Mouse (Mus musculus): ENCODE results near the gene Lgi2. TPM values are rescaled to one million over a fixed set of nuclear protein-coding genes. Genes with fewer than 3 reads are reported as not detected.

Gene Lgi2
- total RNA-seq, 4 experiments from 2014 or later, result 30.1 to 33.0 (median 31.1) TPM

GRCm38 (mm10) chr5:52539483-52539882 is 26.8 kb downstream of the Lgi2 start:
- DNase-seq (ENCODE audit: low spot score in 2 of 2), result no peak

- DNase-seq (ENCODE audit: low spot score in 2 of 2), result no peak
Observed at GRCm38 (mm10) chr5:52537024-52537423, 29.2 kb downstream of the Lgi2 start.

- no peak for DNase-seq (ENCODE audit: low spot score in 2 of 2)
Observed at GRCm38 (mm10) chr5:52534798-52535590, 31.3 kb downstream of the Lgi2 start.

- no peak for DNase-seq (ENCODE audit: low spot score in 2 of 2)
Observed at GRCm38 (mm10) chr5:52533705-52534104, 32.6 kb downstream of the Lgi2 start.

GRCm38 (mm10) chr5:52528545-52528944 is 37.7 kb downstream of the Lgi2 start:
- peak in 1 of 2 experiments; percentile 12 for DNase-seq (ENCODE audit: low spot score in 2 of 2)

GRCm38 (mm10) chr5:52526324-52526986 is 39.8 kb downstream of the Lgi2 start:
- DNase-seq (ENCODE audit: low spot score in 2 of 2), result no peak

- peak; percentile 30 to 45 for DNase-seq (ENCODE audit: low spot score in 2 of 2)
Observed at GRCm38 (mm10) chr5:52524207-52524606, 42.1 kb downstream of the Lgi2 start.

- no peak for DNase-seq (ENCODE audit: low spot score in 2 of 2)
Observed at GRCm38 (mm10) chr5:52519921-52520320, 46.3 kb downstream of the Lgi2 start.

GRCm38 (mm10) chr5:52516072-52516476 is 50.2 kb downstream of the Lgi2 start:
- DNase-seq (ENCODE audit: low spot score in 2 of 2), result peak in 1 of 2 experiments; percentile 20

GRCm38 (mm10) chr5:52515246-52516021 is 50.8 kb downstream of the Lgi2 start:
- DNase-seq (ENCODE audit: low spot score in 2 of 2), result peak; percentile 37 to 65

- no peak for DNase-seq (ENCODE audit: low spot score in 2 of 2)
Observed at GRCm38 (mm10) chr5:52511089-52511488, 55.2 kb downstream of the Lgi2 start.

- DNase-seq (ENCODE audit: low spot score in 2 of 2), result no peak
Observed at GRCm38 (mm10) chr5:52509416-52509815, 56.8 kb downstream of the Lgi2 start.

GRCm38 (mm10) chr5:52504666-52505065 is 61.6 kb downstream of the Lgi2 start:
- peak in 1 of 2 experiments; percentile 7 for DNase-seq (ENCODE audit: low spot score in 2 of 2)

GRCm38 (mm10) chr5:52504148-52504547 is 62.1 kb downstream of the Lgi2 start:
- peak; percentile 61 to 62 for DNase-seq (ENCODE audit: low spot score in 2 of 2)

- DNase-seq (ENCODE audit: low spot score in 2 of 2), result no peak
Observed at GRCm38 (mm10) chr5:52495671-52496070, 70.6 kb downstream of the Lgi2 start.

GRCm38 (mm10) chr5:52491496-52491895 is 74.8 kb downstream of the Lgi2 start:
- no peak for DNase-seq (ENCODE audit: low spot score in 2 of 2)

- DNase-seq (ENCODE audit: low spot score in 2 of 2), result no peak
Observed at GRCm38 (mm10) chr5:52487559-52488430, 78.5 kb downstream of the Lgi2 start.
